Mouse (Mus musculus) mouse trophoblast stem cell (cell line): Measurements from ENCODE around the gene Abca13.

Experiments
- in situ Hi-C, 2 experiments: fragments of 300-500 bp; cut with MseI, MboI; formaldehyde crosslinking; loops; 2 replicates in 1 of 2; 3 replicates in 1 of 2; pipeline ENCODE4 v1.15.1; 2025

The Abca13 gene

GRCm38 (mm10) chr11:9684952-9685351 lies 493.2 kb downstream of the Abca13 start:
- in situ Hi-C loops = no loop called here

GRCm38 (mm10) chr11:9705190-9705589 lies 513.4 kb downstream of the Abca13 start:
- in situ Hi-C loops = no loop called here

- in situ Hi-C loops = no loop called here
Observed at GRCm38 (mm10) chr11:9727810-9728490, 536.2 kb downstream of the Abca13 start.

GRCm38 (mm10) chr11:9731300-9731699 lies 539.6 kb downstream of the Abca13 start:
- in situ Hi-C loops = no loop called here
